Mouse (Mus musculus): Measurements from ENCODE around the gene Dok1.

The Dok1 gene

GRCm38 (mm10) chr6:83049367-83049766, 16.1 kb upstream of the Dok1 start:
- DNase-seq (ENCODE audit: low read depth, low spot score) = no peak

- peak; percentile 44 for DNase-seq (ENCODE audit: low read depth, low spot score)
Measured at GRCm38 (mm10) chr6:83044742-83045141, 11.5 kb upstream of the Dok1 start.

GRCm38 (mm10) chr6:83043993-83044392, 10.7 kb upstream of the Dok1 start:
- DNase-seq (ENCODE audit: low read depth, low spot score) = no peak

- DNase-seq (ENCODE audit: low read depth, low spot score) = no peak
Measured at GRCm38 (mm10) chr6:83043561-83043960, 10.3 kb upstream of the Dok1 start.

- DNase-seq (ENCODE audit: low read depth, low spot score) = no peak
Measured at GRCm38 (mm10) chr6:83040601-83041000, 7.3 kb upstream of the Dok1 start.

GRCm38 (mm10) chr6:83038496-83039012, 5.3 kb upstream of the Dok1 start:
- peak; percentile 85 for DNase-seq (ENCODE audit: low read depth, low spot score)

- no peak for DNase-seq (ENCODE audit: low read depth, low spot score)
Measured at GRCm38 (mm10) chr6:83037188-83037587, 3.9 kb upstream of the Dok1 start.

GRCm38 (mm10) chr6:83034463-83035055, 1.3 kb upstream of the Dok1 start:
- no peak for DNase-seq (ENCODE audit: low read depth, low spot score)

GRCm38 (mm10) chr6:83032769-83033191, 491 bp downstream of the Dok1 start:
- peak; percentile 65 for DNase-seq (ENCODE audit: low read depth, low spot score)

GRCm38 (mm10) chr6:83031921-83032590, 1.2 kb downstream of the Dok1 start:
- no peak for DNase-seq (ENCODE audit: low read depth, low spot score)

- DNase-seq (ENCODE audit: low read depth, low spot score) = no peak
Measured at GRCm38 (mm10) chr6:83031111-83031510, 2.2 kb downstream of the Dok1 start.

GRCm38 (mm10) chr6:83029777-83030176, 3.5 kb downstream of the Dok1 start:
- DNase-seq (ENCODE audit: low read depth, low spot score) = no peak

- no peak for DNase-seq (ENCODE audit: low read depth, low spot score)
Measured at GRCm38 (mm10) chr6:83027706-83028105, 5.6 kb downstream of the Dok1 start.

GRCm38 (mm10) chr6:83027293-83027692, 6.0 kb downstream of the Dok1 start:
- no peak for DNase-seq (ENCODE audit: low read depth, low spot score)

- DNase-seq (ENCODE audit: low read depth, low spot score) = no peak
Measured at GRCm38 (mm10) chr6:83025221-83025620, 8.1 kb downstream of the Dok1 start.

- no peak for DNase-seq (ENCODE audit: low read depth, low spot score)
Measured at GRCm38 (mm10) chr6:83024421-83024820, 8.8 kb downstream of the Dok1 start.

- DNase-seq (ENCODE audit: low read depth, low spot score) = no peak
Measured at GRCm38 (mm10) chr6:83023786-83024185, 9.5 kb downstream of the Dok1 start.

- DNase-seq (ENCODE audit: low read depth, low spot score) = no peak
Measured at GRCm38 (mm10) chr6:83023008-83023407, 10.3 kb downstream of the Dok1 start.

GRCm38 (mm10) chr6:83020836-83021593, 12.3 kb downstream of the Dok1 start:
- no peak for DNase-seq (ENCODE audit: low read depth, low spot score)

GRCm38 (mm10) chr6:83020121-83020520, 13.2 kb downstream of the Dok1 start:
- DNase-seq (ENCODE audit: low read depth, low spot score) = no peak

GRCm38 (mm10) chr6:83019044-83019443, 14.2 kb downstream of the Dok1 start:
- DNase-seq (ENCODE audit: low read depth, low spot score) = no peak

- no peak for DNase-seq (ENCODE audit: low read depth, low spot score)
Measured at GRCm38 (mm10) chr6:83017190-83017589, 16.1 kb downstream of the Dok1 start.

GRCm38 (mm10) chr6:83015749-83016148, 17.5 kb downstream of the Dok1 start:
- DNase-seq (ENCODE audit: low read depth, low spot score) = no peak
